Mouse (Mus musculus) kidney, adult 2 months (tissue): Measurements from ENCODE around the gene Nfia.

Experiments
- CTCF ChIP-seq: fragments of 200-500 bp; conservative IDR thresholded peaks from 2 replicates; pipeline ENCODE4 v1.5.1; 2011; ENCODE audit warnings: low read depth, mild to moderate bottlenecking, control low read depth, low read length, moderate library complexity, mixed read lengths; ENCODE audit not compliant: insufficient read depth, insufficient read length
- POLR2A ChIP-seq: fragments of 200-500 bp; IDR thresholded peaks from one replicate; pipeline ENCODE4 v1.6.1; 2011; ENCODE audit warnings: low read depth, low read length, control low read depth

DNA sequence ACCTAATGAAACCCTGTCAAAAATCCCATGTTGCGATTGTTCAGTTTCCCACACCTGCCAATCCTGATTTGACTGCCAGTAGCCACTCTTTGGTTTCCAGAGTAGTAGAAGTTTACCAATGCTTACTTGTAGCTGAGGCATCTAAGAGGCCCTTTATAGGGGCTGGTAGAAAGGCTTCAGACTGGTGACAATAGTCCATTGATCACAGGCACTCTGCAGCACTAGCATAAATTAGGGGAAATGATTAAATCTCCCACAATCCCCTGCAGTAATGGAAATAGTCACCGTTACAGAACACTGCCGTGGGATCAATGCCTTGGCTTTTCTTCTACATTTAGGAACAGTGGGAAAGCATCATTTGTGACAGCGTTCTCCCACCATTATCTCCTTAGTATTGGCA is 254.9 kb downstream of the Nfia start:
- TF ChIP-seq CTCF = no peak
- no peak for TF ChIP-seq POLR2A
